Mouse (Mus musculus): ENCODE measurements around the gene Tent4b. TPM values are rescaled to one million over a fixed set of nuclear protein-coding genes. Genes with fewer than 3 reads are reported as not detected.

Gene Tent4b
- total RNA-seq (2023; ENCODE audit: inconsistent age), result 50.0 to 55.0 TPM (median 52.2 TPM) in 4 replicates

GRCm38 (mm10) chr8:88198945-88199571, at the start of gene Tent4b:
Gene Tent4b, plus strand, starts transcription at chr8:88199213.

GRCm38 (mm10) chr8:88272231-88273050, 73.4 kb downstream of the Tent4b start, which contains the start of gene Adcy7:
Gene Adcy7, plus strand, starts transcription at chr8:88272403.

Other genes starting within 250 kb of the Tent4b start
- not detected in 4 replicates for gene Zfp423, start 239.6 kb upstream of the Tent4b start, total RNA-seq (2023; ENCODE audit: inconsistent age)
- 22.6 to 26.7 TPM (median 24.3 TPM) in 4 replicates for gene Cnep1r1, start 80.4 kb upstream of the Tent4b start, total RNA-seq (2023; ENCODE audit: inconsistent age)
- 26.1 to 34.0 TPM (median 27.3 TPM) in 4 replicates for gene Heatr3, start 61.4 kb upstream of the Tent4b start, total RNA-seq (2023; ENCODE audit: inconsistent age)
- gene Adcy7, start 73.2 kb downstream of the Tent4b start, total RNA-seq (2023; ENCODE audit: inconsistent age), result 127 to 136 TPM (median 133 TPM) in 4 replicates
- 76.0 to 87.2 TPM (median 78.6 TPM) in 4 replicates for gene Brd7, start 163.0 kb downstream of the Tent4b start, total RNA-seq (2023; ENCODE audit: inconsistent age)

Measured in B cell, adult (primary cell).